Mouse (Mus musculus) CH12.LX (cell line): ENCODE measurements at regions not wholly inside any gene's neighbourhood (a gene's known extent, or its start where the extent isn't known, plus 50 kb on each side); places are given as distances from the start of the nearest gene placed in this dataset.

Experiments
- DNase-seq: peaks from one replicate; pipeline ENCODE4 v3.0.0-alpha.2; 2013; ENCODE audit errors: extremely low read depth
- H3K27ac ChIP-seq: 2 replicates; pipeline ENCODE4 v1.5.1; 2012; ENCODE audit warnings: low read depth, mild to moderate bottlenecking, control low read depth, moderate library complexity; ENCODE audit not compliant: insufficient read depth
- H3K27me3 ChIP-seq: replicated peaks from 2 replicates; pipeline ENCODE3; 2012; ENCODE audit warnings: inconsistent platforms
- H3K36me3 ChIP-seq, 2 experiments: replicated peaks in 1 of 2; 2 replicates each; pipeline versions ENCODE3 to v1.6.1; 2012; ENCODE audit warnings: inconsistent platforms in 1 of 2, low read length in 1 of 2, mild to moderate bottlenecking in 1 of 2, mixed read lengths in 1 of 2, moderate library complexity in 1 of 2; ENCODE audit not compliant: control insufficient read depth in 1 of 2, insufficient read depth in 1 of 2
- H3K4me1 ChIP-seq, 2 experiments: 2 replicates each; pipeline ENCODE4 v1.6.1; 2012; ENCODE audit warnings: inconsistent platforms in 1 of 2, moderate library complexity in 1 of 2; ENCODE audit not compliant: insufficient read depth in 2 of 2, control insufficient read depth in 1 of 2
- H3K4me2 ChIP-seq: 2 replicates; pipeline ENCODE4 v1.6.1; 2012; ENCODE audit warnings: low read depth, mild to moderate bottlenecking, control low read depth; ENCODE audit not compliant: poor library complexity, insufficient read depth, severe bottlenecking
- H3K4me3 ChIP-seq, 3 experiments: fragments of 150-350 bp in 1 of 3; sonication (generic) in 1 of 3; replicated peaks in 1 of 3; 2 replicates each; pipeline versions ENCODE3 to v1.5.1; 2011 to 2012; ENCODE audit warnings: low read depth in 2 of 3, low read length in 2 of 3, mild to moderate bottlenecking in 2 of 3, moderate library complexity in 2 of 3, control low read depth in 1 of 3, improper control_type of control experiment in 1 of 3, inconsistent platforms in 1 of 3, mixed read lengths in 1 of 3; ENCODE audit not compliant: poor library complexity in 1 of 3
- H3K79me2 ChIP-seq: replicated peaks from 2 replicates; pipeline ENCODE4 v1.6.1; 2012; ENCODE audit warnings: mild to moderate bottlenecking, moderate library complexity; ENCODE audit not compliant: control insufficient read depth, poor library complexity, insufficient read depth, severe bottlenecking; ENCODE audit errors: extremely low read depth
- H3K9ac ChIP-seq: 2 replicates; pipeline ENCODE4 v1.6.1; 2012; ENCODE audit warnings: low read depth, mild to moderate bottlenecking, control low read depth, moderate library complexity; ENCODE audit not compliant: insufficient read depth
- H3K9me3 ChIP-seq: replicated peaks from 2 replicates; pipeline ENCODE3; 2012; ENCODE audit warnings: low read length, inconsistent platforms, mixed read lengths
- BHLHE40 ChIP-seq: IDR thresholded peaks from 2 replicates; pipeline ENCODE4 v1.6.1; 2011; ENCODE audit warnings: mild to moderate bottlenecking, low read depth, low read length, improper control_type of control experiment
- CHD1 ChIP-seq: IDR thresholded peaks from 2 replicates; pipeline ENCODE4 v1.6.1; 2012; ENCODE audit warnings: low read depth, low read length, improper control_type of control experiment, inconsistent platforms
- CTCF ChIP-seq, 2 experiments: IDR thresholded peaks in 1 of 2; conservative IDR thresholded peaks in 1 of 2; 2 replicates each; pipeline ENCODE4 v1.5.1; 2011 to 2012; ENCODE audit warnings: low read depth in 2 of 2, low read length in 2 of 2, improper control_type of control experiment in 1 of 2, inconsistent platforms in 1 of 2, mild to moderate bottlenecking in 1 of 2, moderate library complexity in 1 of 2
- E2F4 ChIP-seq: IDR thresholded peaks from 2 replicates; pipeline ENCODE4 v1.6.1; 2011; ENCODE audit warnings: low read depth, low read length, improper control_type of control experiment; ENCODE audit not compliant: insufficient replicate concordance
- ELF1 ChIP-seq: IDR thresholded peaks from 2 replicates; pipeline ENCODE4 v1.6.1; 2014; ENCODE audit warnings: low read depth, mild to moderate bottlenecking, inconsistent platforms, low read length, improper control_type of control experiment
- EP300 ChIP-seq: IDR thresholded peaks from 2 replicates; pipeline ENCODE4 v1.6.1; 2011; ENCODE audit warnings: low read length, improper control_type of control experiment
- ETS1 ChIP-seq: conservative IDR thresholded peaks from 2 replicates; pipeline ENCODE4 v1.6.1; 2012; ENCODE audit warnings: low read depth, mild to moderate bottlenecking, inconsistent platforms, low read length, improper control_type of control experiment, moderate library complexity
- GABPA ChIP-seq: IDR thresholded peaks from 2 replicates; pipeline ENCODE4 v1.6.1; 2012; ENCODE audit warnings: low read depth, low read length, improper control_type of control experiment, inconsistent platforms; ENCODE audit not compliant: insufficient replicate concordance
- HCFC1 ChIP-seq: IDR thresholded peaks from 2 replicates; pipeline ENCODE4 v1.6.1; 2012; ENCODE audit warnings: low read depth, mild to moderate bottlenecking, inconsistent platforms, low read length, improper control_type of control experiment
- JUN ChIP-seq: IDR thresholded peaks from 2 replicates; pipeline ENCODE4 v1.6.1; 2011; ENCODE audit warnings: low read depth, mild to moderate bottlenecking, low read length, improper control_type of control experiment, moderate library complexity; ENCODE audit not compliant: insufficient read depth
- JUND ChIP-seq: conservative IDR thresholded peaks from 2 replicates; pipeline ENCODE4 v1.6.1; 2011; ENCODE audit warnings: low read depth, low read length, improper control_type of control experiment
- KAT2A ChIP-seq: IDR thresholded peaks from 2 replicates; pipeline ENCODE4 v1.6.1; 2012; ENCODE audit warnings: low read length, improper control_type of control experiment, inconsistent platforms; ENCODE audit not compliant: insufficient replicate concordance
- MAFK ChIP-seq: IDR thresholded peaks from 2 replicates; pipeline ENCODE4 v1.6.1; 2011; ENCODE audit warnings: low read length, improper control_type of control experiment; ENCODE audit not compliant: insufficient replicate concordance
- MAZ ChIP-seq: IDR thresholded peaks from 2 replicates; pipeline ENCODE4 v1.6.1; 2012; ENCODE audit warnings: low read depth, mild to moderate bottlenecking, inconsistent platforms, low read length, improper control_type of control experiment, moderate library complexity
- MXI1 ChIP-seq: IDR thresholded peaks from 2 replicates; pipeline ENCODE4 v1.6.1; 2011; ENCODE audit warnings: mild to moderate bottlenecking, low read depth, low read length, improper control_type of control experiment
- MYC ChIP-seq: IDR thresholded peaks from 2 replicates; pipeline ENCODE4 v1.6.1; 2011; ENCODE audit warnings: low read depth, mild to moderate bottlenecking, improper control_type of control experiment, low read length
- NELFE ChIP-seq: IDR thresholded peaks from 2 replicates; pipeline ENCODE4 v1.6.1; 2011; ENCODE audit warnings: low read depth, low read length, improper control_type of control experiment
- NRF1 ChIP-seq: IDR thresholded peaks from 2 replicates; pipeline ENCODE4 v1.6.1; 2014; ENCODE audit warnings: low read depth, mild to moderate bottlenecking, inconsistent platforms, low read length, improper control_type of control experiment, moderate library complexity
- PAX5 ChIP-seq: IDR thresholded peaks from 2 replicates; pipeline ENCODE4 v1.6.1; 2012; ENCODE audit warnings: low read length, inconsistent platforms, mixed read lengths
- POLR2A ChIP-seq: IDR thresholded peaks from 2 replicates; pipeline ENCODE4 v1.6.1; 2011; ENCODE audit warnings: low read depth, mild to moderate bottlenecking, improper control_type of control experiment, low read length
- RAD21 ChIP-seq: IDR thresholded peaks from 2 replicates; pipeline ENCODE4 v1.6.1; 2011; ENCODE audit warnings: low read depth, mild to moderate bottlenecking, low read length, improper control_type of control experiment, moderate library complexity
- RCOR1 ChIP-seq: conservative IDR thresholded peaks from 2 replicates; pipeline ENCODE4 v1.6.1; 2012; ENCODE audit warnings: low read depth, mild to moderate bottlenecking, inconsistent platforms, low read length, improper control_type of control experiment
- SIN3A ChIP-seq: IDR thresholded peaks from 2 replicates; pipeline ENCODE4 v1.6.1; 2012; ENCODE audit warnings: low read length, improper control_type of control experiment, inconsistent platforms
- SMC3 ChIP-seq: IDR thresholded peaks from 2 replicates; pipeline ENCODE4 v1.6.1; 2011; ENCODE audit warnings: low read depth, low read length, improper control_type of control experiment
- TBP ChIP-seq: conservative IDR thresholded peaks from 2 replicates; pipeline ENCODE4 v1.6.1; 2011; ENCODE audit warnings: low read depth, low read length, improper control_type of control experiment
- TCF12 ChIP-seq: IDR thresholded peaks from 2 replicates; pipeline ENCODE4 v1.6.1; 2014; ENCODE audit warnings: low read depth, mild to moderate bottlenecking, inconsistent platforms, low read length, improper control_type of control experiment
- UBTF ChIP-seq: IDR thresholded peaks from 2 replicates; pipeline ENCODE4 v1.6.1; 2012; ENCODE audit warnings: low read depth, mild to moderate bottlenecking, inconsistent platforms, low read length, improper control_type of control experiment, moderate library complexity
- USF2 ChIP-seq: conservative IDR thresholded peaks from 2 replicates; pipeline ENCODE4 v1.6.1; 2011; ENCODE audit warnings: low read depth, low read length, improper control_type of control experiment
- ZNF384 ChIP-seq: IDR thresholded peaks from 2 replicates; pipeline ENCODE4 v1.6.1; 2012; ENCODE audit warnings: low read depth, low read length, improper control_type of control experiment, inconsistent platforms
- dilution Hi-C: fragments of 300-500 bp; cut with MboI; formaldehyde crosslinking; loops from 2 replicates; pipeline ENCODE4 v1.14.3; 2020; ENCODE audit warnings: low sequenced_read_pairs; ENCODE audit not compliant: extremely low pct_unique_long_range_greater_than_20kb, extremely low pct_ligation_motif_present
- in situ Hi-C: fragments of 300-500 bp; cut with MboI; formaldehyde crosslinking; loops from 3 replicates; pipeline ENCODE4 v1.14.3; 2019; ENCODE audit warnings: low sequenced_read_pairs, low pct_ligation_motif_present, low pct_unique_long_range_greater_than_20kb, mixed read lengths

- no peak overlapping the region for H3K9ac ChIP-seq
- no peak for DNase-seq
- H3K4me3 ChIP-seq: no peak overlapping the region
- no peaks in the 10 kb centered on the region for H3K9me3 ChIP-seq
- TF ChIP-seq MAFK (no peak), USF2 (no peak), ETS1 (no peak), SIN3A (no peak), ELF1 (no peak), HCFC1 (no peak), MXI1 (no peak), E2F4 (no peak), UBTF (no peak), JUND (no peak), TCF12 (no peak), CTCF (conservative IDR thresholded peaks at IDR 0.05 in 1 of 2, IDR thresholded peaks at IDR 0.05 in 1 of 2; ENCODE audit: low read depth in 2 of 2, low read length in 2 of 2) (no peak), PAX5 (no peak), MAZ (no peak), RAD21 (no peak), KAT2A (no peak), TBP (no peak), MYC (no peak), GABPA (no peak)
- H3K79me2 ChIP-seq: no peaks in the 10 kb centered on the region
- dilution Hi-C loops (no loop called here), in situ Hi-C loops (no loop called here)
- H3K4me2 ChIP-seq: no peak overlapping the region
- no peaks in the 10 kb centered on the region for H3K27me3 ChIP-seq
- H3K27ac ChIP-seq: no peak overlapping the region
- no peaks in the 10 kb centered on the region for H3K4me1 ChIP-seq
- H3K36me3 ChIP-seq: no peaks in the 10 kb centered on the region
These were observed 914.5 kb upstream of the Msl3l2 start for GRCm38 (mm10) chr10:55192176-55192575.

- dilution Hi-C loops (no loop called here), in situ Hi-C loops (no loop called here)
- TF ChIP-seq JUND: no peak
- no peak for TF ChIP-seq MAFK
- no peak for TF ChIP-seq E2F4
- no peak for TF ChIP-seq RCOR1
- no peak for TF ChIP-seq SMC3
- no peak for TF ChIP-seq ZNF384
- TF ChIP-seq EP300: no peak
- TF ChIP-seq MYC: no peak
- no peak for TF ChIP-seq MAZ
- TF ChIP-seq NELFE: no peak
- TF ChIP-seq TBP: no peak
- TF ChIP-seq HCFC1: no peak
- no peak for TF ChIP-seq CHD1
- TF ChIP-seq ELF1: no peak
- no peak for TF ChIP-seq JUN
- TF ChIP-seq POLR2A: no peak
- TF ChIP-seq NRF1: no peak
- no peak for TF ChIP-seq BHLHE40
- TF ChIP-seq UBTF: no peak
- TF ChIP-seq USF2: no peak
- TF ChIP-seq, all 38 proteins: peak for 0
- no peak overlapping the region for H3K4me2 ChIP-seq
- no peak for DNase-seq
- H3K27ac ChIP-seq: no peak overlapping the region
- H3K9me3 ChIP-seq: no peaks in the 10 kb centered on the region
- no peak overlapping the region for H3K9ac ChIP-seq
- H3K4me1 ChIP-seq: no peaks in the 10 kb centered on the region
- H3K79me2 ChIP-seq: no peaks in the 10 kb centered on the region
- no peaks in the 10 kb centered on the region for H3K36me3 ChIP-seq
- H3K27me3 ChIP-seq: no peaks in the 10 kb centered on the region
- no peak overlapping the region for H3K4me3 ChIP-seq
These were observed 912.6 kb upstream of the Msl3l2 start for GRCm38 (mm10) chr10:55194144-55194543.
